Mouse (Mus musculus): ENCODE data around the gene Timm9. TPM values are rescaled to one million over a fixed set of nuclear protein-coding genes. Genes with fewer than 3 reads are reported as not detected.
"Not testable (repeated sequence)": the region's sequence is repeated elsewhere in the genome, so short reads cannot be mapped to it uniquely, and the experiment has no call there.

Gene Timm9
- polyA plus RNA-seq, 1 experiment: 19.8 TPM

DNA sequence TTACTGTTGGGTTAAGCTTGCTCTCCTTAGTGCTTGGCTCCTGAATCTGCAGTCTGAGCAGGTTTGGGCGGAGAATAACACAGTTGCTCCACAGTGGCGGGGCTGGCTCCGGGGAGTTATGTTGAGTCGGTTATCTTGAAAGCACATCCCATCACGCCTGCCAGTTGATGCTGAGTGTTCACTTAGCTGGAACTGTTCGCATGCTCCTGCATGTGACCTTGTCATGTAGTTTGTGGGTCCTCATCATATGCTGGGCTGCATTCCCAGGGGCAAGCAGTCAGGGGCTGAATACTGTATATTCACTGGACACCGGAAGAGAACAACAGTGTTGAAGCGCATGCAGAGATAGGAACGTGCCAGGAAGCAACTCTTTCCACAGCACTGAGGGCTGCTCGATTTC, 23.4 kb downstream of the Timm9 start:
- no peak for TF ChIP-seq CTCF (IDR thresholded peaks at IDR 0.05; ENCODE audit: low read depth, low read length)
- peaks cover 14% of the 10 kb centered on the region for H3K4me1 ChIP-seq (ENCODE audit: control insufficient read depth, insufficient read depth, low read length)
- no peak overlapping the region for H3K27ac ChIP-seq (ENCODE audit: insufficient read depth, low read depth, low read length)
- H3K4me3 ChIP-seq (ENCODE audit: insufficient read depth, low read length): no peak overlapping the region

DNA sequence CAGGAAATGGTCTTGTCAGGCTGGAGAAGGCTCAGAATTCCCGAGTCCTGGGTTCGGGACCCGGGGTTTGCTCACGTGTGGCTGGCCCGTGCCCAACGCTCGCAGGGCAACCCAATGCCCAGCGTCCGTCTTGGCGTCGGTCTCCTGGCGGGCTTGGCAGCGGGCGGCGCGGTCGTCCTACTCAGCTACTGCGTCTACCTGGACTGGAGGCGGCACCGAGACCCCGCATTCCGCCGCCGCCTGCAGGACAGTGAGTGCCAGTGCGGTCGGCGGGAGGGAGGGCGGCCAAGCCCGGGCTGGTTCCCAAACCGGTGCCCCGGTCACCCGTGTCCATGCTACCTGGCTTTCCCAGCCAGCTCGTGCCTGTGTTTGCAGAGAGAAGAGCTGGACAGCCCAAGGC, 25.2 kb downstream of the Timm9 start, which contains the start of gene Tomm20l:
Gene Tomm20l, plus strand, starts transcription at position 98 of the 400 bp plus-strand sequence.
- Histone ChIP-seq H3K4me1 (ENCODE audit: control insufficient read depth, insufficient read depth, low read length) (peaks cover 9% of the 10 kb centered on the region), H3K27ac (ENCODE audit: insufficient read depth, low read depth, low read length) (no peak within 1 kb of the TSS), H3K4me3 (ENCODE audit: insufficient read depth, low read length) (no peak within 1 kb of the TSS)
- TF ChIP-seq CTCF (IDR thresholded peaks at IDR 0.05; ENCODE audit: low read depth, low read length) (no peak), POLR2A (IDR thresholded peaks at IDR 0.05; ENCODE audit: borderline replicate concordance, low read depth, low read length) (no peak)

DNA sequence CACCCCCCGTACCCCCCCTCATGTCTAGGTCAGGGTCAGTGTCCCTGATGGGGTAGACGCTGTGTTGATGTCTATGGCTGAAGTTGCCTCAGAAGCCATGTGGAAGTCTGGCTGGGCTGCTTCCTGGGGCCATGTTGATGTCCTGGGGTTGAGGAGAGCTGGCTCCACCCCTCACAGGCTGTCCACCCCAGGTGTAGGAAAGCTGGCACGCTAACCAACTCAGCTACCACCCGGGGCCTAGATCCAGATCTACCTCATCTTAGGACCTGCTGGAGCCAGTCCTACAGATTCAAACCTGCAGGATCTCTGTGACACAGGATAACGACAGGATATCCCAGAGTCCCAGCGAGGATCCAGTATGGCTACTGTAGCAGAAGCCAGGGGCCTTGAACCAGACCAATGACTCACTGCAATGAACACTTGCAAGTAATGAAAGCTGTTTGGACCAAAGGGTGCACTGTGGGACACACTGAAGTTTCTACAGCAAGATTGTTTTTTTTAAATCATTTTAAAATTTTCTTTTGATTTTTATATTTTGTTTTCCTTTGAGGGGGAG, 29.2 kb downstream of the Timm9 start:
- Histone ChIP-seq H3K4me1 (ENCODE audit: control insufficient read depth, insufficient read depth, low read length) (no peaks in the 10 kb centered on the region), H3K27ac (ENCODE audit: insufficient read depth, low read depth, low read length) (no peak overlapping the region), H3K4me3 (ENCODE audit: insufficient read depth, low read length) (no peak overlapping the region)
- no peak for TF ChIP-seq POLR2A (IDR thresholded peaks at IDR 0.05; ENCODE audit: borderline replicate concordance, low read depth, low read length)
- no peak for TF ChIP-seq CTCF (IDR thresholded peaks at IDR 0.05; ENCODE audit: low read depth, low read length)

DNA sequence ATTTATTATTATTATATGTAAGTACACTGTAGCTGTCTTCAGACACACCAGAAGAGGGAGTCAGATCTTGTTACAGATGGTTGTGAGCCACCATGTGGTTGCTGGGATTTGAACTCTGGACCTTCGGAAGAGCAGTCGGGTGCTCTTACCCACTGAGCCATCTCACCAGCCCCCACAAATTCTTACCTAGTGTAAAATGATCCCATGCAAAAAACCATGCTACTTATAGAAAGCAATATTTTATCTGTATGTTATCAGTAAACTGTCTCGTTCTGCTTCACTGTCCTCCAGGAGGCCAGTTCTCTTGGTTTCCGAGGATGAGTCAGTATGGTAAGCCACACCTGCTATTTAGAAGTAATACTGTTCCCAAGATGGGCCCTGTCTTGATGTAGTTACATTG, 32.2 kb downstream of the Timm9 start:
- H3K4me3 ChIP-seq (ENCODE audit: insufficient read depth, low read length); H3K4me1 ChIP-seq (ENCODE audit: control insufficient read depth, insufficient read depth, low read length); H3K27ac ChIP-seq (ENCODE audit: insufficient read depth, low read depth, low read length): not testable (repeated sequence)

DNA sequence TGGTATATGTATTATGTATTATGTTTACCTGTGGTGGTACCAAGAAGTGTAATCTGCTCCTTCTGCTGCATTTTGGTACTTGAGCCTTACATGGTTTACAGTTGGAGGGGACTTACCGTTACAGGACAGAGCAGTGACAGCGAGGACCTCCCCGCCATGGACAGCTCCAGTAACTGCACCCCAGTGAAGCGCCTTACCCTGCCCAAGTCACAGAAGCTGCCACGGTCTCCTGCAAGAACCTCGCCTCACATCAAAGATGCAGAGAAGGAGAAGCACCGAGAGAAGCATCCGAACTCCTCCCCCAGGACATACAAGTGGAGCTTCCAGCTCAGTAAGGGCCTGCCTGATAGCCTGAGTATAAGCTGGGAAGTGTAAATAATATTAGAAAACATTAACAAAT, 50.2 kb downstream of the Timm9 start:
- TF ChIP-seq POLR2A (IDR thresholded peaks at IDR 0.05; ENCODE audit: borderline replicate concordance, low read depth, low read length): no peak
- TF ChIP-seq CTCF (IDR thresholded peaks at IDR 0.05; ENCODE audit: low read depth, low read length): no peak
- Histone ChIP-seq H3K4me3 (ENCODE audit: insufficient read depth, low read length) (no peak overlapping the region), H3K4me1 (ENCODE audit: control insufficient read depth, insufficient read depth, low read length) (no peaks in the 10 kb centered on the region), H3K27ac (ENCODE audit: insufficient read depth, low read depth, low read length) (no peak overlapping the region)

Other genes with a start within 250 kb of the Timm9 start
- 95.7 and 114 TPM in 2 replicates for gene Actr10, start 198.8 kb downstream of the Timm9 start, polyA plus RNA-seq (2012; ENCODE audit: insufficient read depth, insufficient read length, missing spikeins)
- gene Psma3, start 162.1 kb downstream of the Timm9 start, polyA plus RNA-seq (2012; ENCODE audit: insufficient read depth, insufficient read length, missing spikeins): 153 and 169 TPM in 2 replicates
- gene Arid4a, start 120.7 kb downstream of the Timm9 start, polyA plus RNA-seq (2012; ENCODE audit: insufficient read depth, insufficient read length, missing spikeins): 68.0 and 78.1 TPM in 2 replicates
- gene Tomm20l, start 25.3 kb downstream of the Timm9 start, polyA plus RNA-seq (2012; ENCODE audit: insufficient read depth, insufficient read length, missing spikeins): not detected in 2 replicates
- gene 2700049A03Rik, start 164 bp upstream of the Timm9 start, polyA plus RNA-seq (2012; ENCODE audit: insufficient read depth, insufficient read length, missing spikeins): 6.5 and 6.8 TPM in 2 replicates
- gene Dact1, start 173.2 kb upstream of the Timm9 start, polyA plus RNA-seq (2012; ENCODE audit: insufficient read depth, insufficient read length, missing spikeins): 0.55 TPM in 1 of 2 replicates, not detected in the other

All from bone marrow macrophage, adult 2 months (primary cell).